Mouse (Mus musculus): ENCODE results near the gene Lrba. TPM values are rescaled to one million over a fixed set of nuclear protein-coding genes. Genes with fewer than 3 reads are reported as not detected.

Gene Lrba
- polyA plus RNA-seq, 1 experiment from 2014 or later, result 4.2 TPM

DNA sequence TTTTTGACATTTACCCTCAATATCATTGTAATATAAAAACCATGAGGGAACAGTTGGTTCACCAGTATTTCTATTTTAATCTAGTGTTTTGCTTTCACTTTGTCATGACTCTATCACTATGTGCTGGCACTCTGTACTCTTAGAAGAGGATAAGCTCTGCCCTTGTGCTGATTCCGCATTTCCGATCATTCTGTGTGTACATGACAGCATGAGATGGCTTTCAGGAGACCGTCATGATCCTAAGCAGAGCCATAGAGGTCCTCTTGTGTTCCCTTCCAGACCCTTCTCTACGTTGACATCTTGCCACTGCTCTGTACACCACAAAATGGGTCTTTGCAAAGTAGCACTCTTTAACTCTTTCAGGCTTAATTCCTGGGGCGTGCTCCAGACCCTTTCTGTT, 411.0 kb downstream of the Lrba start:
- ATAC-seq (replicated peaks; ENCODE audit: low FRiP score) (no peak), DNase-seq (ENCODE audit: low spot score) (no peak)
- 71% methylated on average over 5 of the region's 5 CpGs for WGBS
- H3K4me3 ChIP-seq (ENCODE audit: low read depth, low read length), result no peak overlapping the region
- H3K27ac ChIP-seq (ENCODE audit: low read depth, low read length), result no peak overlapping the region
- no peak overlapping the region for H3K9ac ChIP-seq (ENCODE audit: low read depth, low read length)
- no peak overlapping the region for H3K4me2 ChIP-seq
- no peaks in the 10 kb centered on the region for H3K9me3 ChIP-seq (ENCODE audit: control insufficient read depth, low read length)
- H3K27me3 ChIP-seq (replicated peaks; ENCODE audit: control insufficient read depth, insufficient read depth, low read length), result no peaks in the 10 kb centered on the region
- no peaks in the 10 kb centered on the region for H3K4me1 ChIP-seq (replicated peaks; ENCODE audit: control insufficient read depth, insufficient read depth, low read length)
- no peaks in the 10 kb centered on the region for H3K36me3 ChIP-seq (ENCODE audit: control insufficient read depth, insufficient read depth, low read length)

DNA sequence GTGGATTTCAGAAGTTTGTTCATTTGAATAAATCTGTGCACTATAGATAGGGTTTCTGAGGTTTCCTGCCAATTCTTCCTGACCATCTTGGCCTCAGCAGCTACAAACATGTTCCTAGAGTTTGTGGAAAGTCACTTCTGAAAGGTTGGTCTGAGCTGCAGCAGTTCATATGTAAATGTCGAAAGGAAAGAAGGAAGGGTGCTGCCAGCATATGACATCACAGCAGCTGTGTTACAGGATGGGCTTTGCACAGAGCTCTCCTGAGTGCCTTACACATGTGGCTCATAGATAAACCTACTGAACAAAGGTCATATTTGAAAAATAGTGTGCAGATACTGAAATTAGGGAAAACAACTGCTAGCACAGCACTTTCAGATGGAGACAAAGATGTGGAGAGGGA, 411.5 kb downstream of the Lrba start:
- Histone ChIP-seq H3K27me3 (replicated peaks; ENCODE audit: control insufficient read depth, insufficient read depth, low read length) (no peaks in the 10 kb centered on the region), H3K36me3 (ENCODE audit: control insufficient read depth, insufficient read depth, low read length) (no peaks in the 10 kb centered on the region), H3K4me3 (ENCODE audit: low read depth, low read length) (no peak overlapping the region), H3K27ac (ENCODE audit: low read depth, low read length) (no peak overlapping the region), H3K9ac (ENCODE audit: low read depth, low read length) (no peak overlapping the region), H3K4me2 (no peak overlapping the region), H3K9me3 (ENCODE audit: control insufficient read depth, low read length) (no peaks in the 10 kb centered on the region), H3K4me1 (replicated peaks; ENCODE audit: control insufficient read depth, insufficient read depth, low read length) (no peaks in the 10 kb centered on the region)
- 46% methylated on average over 1 of the region's 1 CpGs for WGBS
- ATAC-seq (replicated peaks; ENCODE audit: low FRiP score), result no peak
- DNase-seq (ENCODE audit: low spot score), result no peak

DNA sequence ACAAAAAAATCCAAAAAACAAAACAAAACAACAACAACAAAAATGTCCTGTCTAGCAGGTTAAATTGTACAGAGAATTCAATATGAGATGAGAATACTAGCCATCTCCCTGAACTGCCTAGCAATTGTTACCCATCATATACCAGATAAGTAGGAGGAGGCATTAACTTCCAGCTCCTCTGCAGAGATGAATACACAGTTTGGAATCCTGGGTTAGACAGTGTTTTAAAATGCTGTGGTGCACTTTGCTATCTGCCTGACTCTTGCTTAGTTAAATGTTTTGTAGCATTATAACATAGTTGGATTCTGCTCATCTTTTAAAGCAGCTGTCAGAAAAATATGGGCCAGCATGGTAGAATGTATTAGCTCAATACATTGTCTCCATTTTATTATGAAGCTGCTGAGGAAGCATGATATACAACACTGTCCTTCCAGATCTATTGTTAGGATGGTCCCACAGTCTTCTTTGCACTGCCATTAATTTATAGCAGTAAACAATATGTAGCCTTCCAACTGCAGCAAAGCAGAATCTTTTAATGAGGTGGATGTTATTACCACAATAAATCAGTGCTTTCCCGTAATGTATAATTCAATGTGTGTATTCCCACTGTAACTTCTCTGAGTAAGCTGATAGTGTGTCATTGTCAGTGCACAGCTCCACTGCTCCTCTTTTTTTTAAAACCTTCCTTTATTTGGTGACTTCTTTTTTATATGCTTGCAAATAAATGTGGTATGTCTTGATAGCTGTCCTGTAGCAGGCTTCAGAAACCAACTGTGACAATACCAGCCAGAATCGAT, 414.3 kb downstream of the Lrba start:
- no peaks in the 10 kb centered on the region for H3K4me1 ChIP-seq (replicated peaks; ENCODE audit: control insufficient read depth, insufficient read depth, low read length)
- no peak overlapping the region for H3K4me2 ChIP-seq
- no peak overlapping the region for H3K27ac ChIP-seq (ENCODE audit: low read depth, low read length)
- no peak overlapping the region for H3K4me3 ChIP-seq (ENCODE audit: low read depth, low read length)
- ATAC-seq (replicated peaks; ENCODE audit: low FRiP score) (no peak), DNase-seq (ENCODE audit: low spot score) (no peak)
- H3K36me3 ChIP-seq (ENCODE audit: control insufficient read depth, insufficient read depth, low read length), result no peaks in the 10 kb centered on the region
- WGBS, result 88% methylated on average over 2 of the region's 2 CpGs
- no peaks in the 10 kb centered on the region for H3K27me3 ChIP-seq (replicated peaks; ENCODE audit: control insufficient read depth, insufficient read depth, low read length)
- H3K9ac ChIP-seq (ENCODE audit: low read depth, low read length), result no peak overlapping the region
- no peaks in the 10 kb centered on the region for H3K9me3 ChIP-seq (ENCODE audit: control insufficient read depth, low read length)

DNA sequence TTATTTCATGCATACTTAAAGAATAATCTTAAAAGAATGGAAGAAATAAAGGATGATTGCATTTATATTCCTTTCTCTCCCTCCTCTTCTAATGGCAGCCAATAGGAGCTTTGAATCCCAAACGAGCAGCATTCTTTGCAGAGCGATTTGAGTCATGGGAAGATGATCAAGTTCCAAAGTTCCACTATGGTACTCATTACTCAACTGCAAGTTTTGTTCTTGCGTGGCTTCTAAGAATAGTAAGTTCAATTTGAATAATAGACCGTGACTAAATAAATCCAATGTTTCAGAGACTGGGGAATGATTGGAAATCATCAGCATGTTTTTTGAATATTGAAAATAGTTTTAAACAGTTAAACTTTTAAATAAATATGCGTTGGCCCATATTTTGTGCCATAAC, 416.9 kb downstream of the Lrba start:
- WGBS, result 80% methylated on average over 5 of the region's 5 CpGs
- no peaks in the 10 kb centered on the region for H3K36me3 ChIP-seq (ENCODE audit: control insufficient read depth, insufficient read depth, low read length)
- H3K4me2 ChIP-seq, result no peak overlapping the region
- ATAC-seq (replicated peaks; ENCODE audit: low FRiP score), result no peak
- H3K4me3 ChIP-seq (ENCODE audit: low read depth, low read length), result no peak overlapping the region
- no peaks in the 10 kb centered on the region for H3K27me3 ChIP-seq (replicated peaks; ENCODE audit: control insufficient read depth, insufficient read depth, low read length)
- H3K9ac ChIP-seq (ENCODE audit: low read depth, low read length), result no peak overlapping the region
- H3K27ac ChIP-seq (ENCODE audit: low read depth, low read length), result no peak overlapping the region
- no peaks in the 10 kb centered on the region for H3K4me1 ChIP-seq (replicated peaks; ENCODE audit: control insufficient read depth, insufficient read depth, low read length)
- no peaks in the 10 kb centered on the region for H3K9me3 ChIP-seq (ENCODE audit: control insufficient read depth, low read length)
- DNase-seq (ENCODE audit: low spot score), result no peak

DNA sequence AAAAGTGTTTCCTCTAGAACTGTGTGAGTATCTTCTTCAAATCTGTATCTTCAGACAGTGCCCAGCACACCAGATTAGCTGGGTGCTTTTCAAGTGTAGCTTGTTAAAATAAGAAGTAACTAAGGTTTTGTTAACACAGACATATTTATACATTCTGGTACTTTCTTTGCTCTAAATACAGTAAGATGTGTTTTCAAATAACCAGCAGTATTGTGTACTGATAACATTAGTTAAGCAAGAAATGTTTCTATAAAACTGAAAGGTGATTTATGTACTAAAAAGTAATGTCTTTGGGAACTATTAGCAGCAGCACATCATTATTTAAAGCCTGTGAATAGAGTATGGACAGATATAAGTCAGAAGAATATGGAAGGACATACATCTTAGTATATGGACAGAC, 417.3 kb downstream of the Lrba start:
- ATAC-seq (replicated peaks; ENCODE audit: low FRiP score), result no peak
- Histone ChIP-seq H3K4me1 (replicated peaks; ENCODE audit: control insufficient read depth, insufficient read depth, low read length) (no peaks in the 10 kb centered on the region), H3K36me3 (ENCODE audit: control insufficient read depth, insufficient read depth, low read length) (no peaks in the 10 kb centered on the region), H3K4me2 (no peak overlapping the region), H3K9me3 (ENCODE audit: control insufficient read depth, low read length) (no peaks in the 10 kb centered on the region), H3K27me3 (replicated peaks; ENCODE audit: control insufficient read depth, insufficient read depth, low read length) (no peaks in the 10 kb centered on the region), H3K27ac (ENCODE audit: low read depth, low read length) (no peak overlapping the region), H3K4me3 (ENCODE audit: low read depth, low read length) (no peak overlapping the region), H3K9ac (ENCODE audit: low read depth, low read length) (no peak overlapping the region)
- no peak for DNase-seq (ENCODE audit: low spot score)

DNA sequence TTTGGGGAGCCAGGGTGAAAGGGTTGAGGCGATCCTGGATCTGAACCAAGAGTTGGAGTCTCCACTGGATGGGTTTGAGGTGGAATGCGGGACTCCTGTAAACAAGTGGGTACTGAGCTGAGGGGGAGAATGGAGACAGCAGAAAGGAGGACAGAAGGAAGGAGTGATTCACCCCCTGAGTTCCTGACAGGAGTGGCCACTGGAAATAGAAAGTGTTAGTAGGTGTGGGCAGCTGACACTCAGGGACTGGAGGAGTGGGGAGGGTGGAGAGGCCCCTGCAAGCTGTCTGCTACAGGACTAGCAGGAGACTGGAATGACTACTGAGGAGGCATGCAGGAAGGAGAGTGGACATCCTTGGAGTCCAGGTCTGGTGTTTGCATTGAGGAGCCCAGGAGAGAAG, 422.3 kb downstream of the Lrba start:
- Histone ChIP-seq H3K4me3 (ENCODE audit: low read depth, low read length) (no peak overlapping the region), H3K9ac (ENCODE audit: low read depth, low read length) (no peak overlapping the region), H3K36me3 (ENCODE audit: control insufficient read depth, insufficient read depth, low read length) (no peaks in the 10 kb centered on the region), H3K27ac (ENCODE audit: low read depth, low read length) (no peak overlapping the region), H3K4me1 (replicated peaks; ENCODE audit: control insufficient read depth, insufficient read depth, low read length) (no peaks in the 10 kb centered on the region), H3K4me2 (no peak overlapping the region), H3K9me3 (ENCODE audit: control insufficient read depth, low read length) (no peaks in the 10 kb centered on the region), H3K27me3 (replicated peaks; ENCODE audit: control insufficient read depth, insufficient read depth, low read length) (no peaks in the 10 kb centered on the region)
- 55% methylated on average over 2 of the region's 2 CpGs for WGBS
- no peak for ATAC-seq (replicated peaks; ENCODE audit: low FRiP score)
- no peak for DNase-seq (ENCODE audit: low spot score)

DNA sequence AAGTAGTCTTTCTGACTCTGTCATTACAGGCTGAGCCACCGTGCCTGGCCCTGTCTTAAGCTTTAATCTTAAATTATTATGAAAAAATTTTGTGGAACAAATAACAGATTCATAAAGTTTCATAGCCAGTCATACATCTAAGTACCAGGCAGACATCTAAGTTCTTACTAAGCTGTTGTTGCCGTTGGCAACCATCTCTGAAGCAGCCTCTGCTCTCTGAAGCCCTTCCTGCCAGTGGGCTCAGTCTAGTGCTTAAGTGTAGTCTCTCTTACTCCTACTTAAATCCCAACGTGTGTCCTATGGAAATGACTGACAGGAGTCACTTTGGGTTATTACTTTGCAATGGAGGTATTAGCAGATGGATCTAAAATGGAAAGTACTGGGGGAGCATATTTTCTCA, 426.5 kb downstream of the Lrba start:
- 74% methylated on average over 3 of the region's 3 CpGs for WGBS
- H3K4me3 ChIP-seq (ENCODE audit: low read depth, low read length), result no peak overlapping the region
- ATAC-seq (replicated peaks; ENCODE audit: low FRiP score), result no peak

DNA sequence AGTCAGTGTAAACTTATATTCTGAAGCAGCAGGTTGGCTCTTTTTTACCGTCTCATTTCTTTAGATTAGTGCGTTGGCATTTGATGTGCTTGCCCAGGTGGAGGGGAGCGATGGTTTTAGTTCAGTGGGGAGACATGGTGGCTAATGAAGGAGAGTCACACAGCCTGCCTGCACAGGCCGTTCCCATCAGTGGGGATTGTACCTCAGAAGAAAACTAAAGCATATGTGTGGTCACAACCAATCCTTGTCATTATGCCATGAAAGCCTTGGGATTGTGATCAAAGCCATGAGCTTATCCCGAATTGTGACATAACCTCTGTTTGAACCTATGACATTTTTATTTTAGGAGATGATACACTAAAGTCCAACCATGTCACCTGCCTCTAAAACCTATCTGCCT, 434.8 kb downstream of the Lrba start:
- H3K9ac ChIP-seq (ENCODE audit: low read depth, low read length), result no peak overlapping the region
- H3K9me3 ChIP-seq (ENCODE audit: control insufficient read depth, low read length), result no peaks in the 10 kb centered on the region
- H3K27ac ChIP-seq (ENCODE audit: low read depth, low read length), result no peak overlapping the region
- H3K4me3 ChIP-seq (ENCODE audit: low read depth, low read length), result no peak overlapping the region
- DNase-seq (ENCODE audit: low spot score) (no peak), ATAC-seq (replicated peaks; ENCODE audit: low FRiP score) (no peak)
- H3K27me3 ChIP-seq (replicated peaks; ENCODE audit: control insufficient read depth, insufficient read depth, low read length), result no peaks in the 10 kb centered on the region
- 82% methylated on average over 5 of the region's 5 CpGs for WGBS
- no peaks in the 10 kb centered on the region for H3K36me3 ChIP-seq (ENCODE audit: control insufficient read depth, insufficient read depth, low read length)
- no peak overlapping the region for H3K4me2 ChIP-seq
- no peaks in the 10 kb centered on the region for H3K4me1 ChIP-seq (replicated peaks; ENCODE audit: control insufficient read depth, insufficient read depth, low read length)

More for the DNA sequence above, 426.5 kb downstream of the Lrba start:
- Histone ChIP-seq H3K36me3 (ENCODE audit: control insufficient read depth, insufficient read depth, low read length) (no peaks in the 10 kb centered on the region), H3K9me3 (ENCODE audit: control insufficient read depth, low read length) (no peaks in the 10 kb centered on the region), H3K27me3 (replicated peaks; ENCODE audit: control insufficient read depth, insufficient read depth, low read length) (no peaks in the 10 kb centered on the region), H3K4me2 (no peak overlapping the region), H3K9ac (ENCODE audit: low read depth, low read length) (no peak overlapping the region), H3K4me1 (replicated peaks; ENCODE audit: control insufficient read depth, insufficient read depth, low read length) (no peaks in the 10 kb centered on the region), H3K27ac (ENCODE audit: low read depth, low read length) (no peak overlapping the region)
- DNase-seq (ENCODE audit: low spot score), result no peak

DNA sequence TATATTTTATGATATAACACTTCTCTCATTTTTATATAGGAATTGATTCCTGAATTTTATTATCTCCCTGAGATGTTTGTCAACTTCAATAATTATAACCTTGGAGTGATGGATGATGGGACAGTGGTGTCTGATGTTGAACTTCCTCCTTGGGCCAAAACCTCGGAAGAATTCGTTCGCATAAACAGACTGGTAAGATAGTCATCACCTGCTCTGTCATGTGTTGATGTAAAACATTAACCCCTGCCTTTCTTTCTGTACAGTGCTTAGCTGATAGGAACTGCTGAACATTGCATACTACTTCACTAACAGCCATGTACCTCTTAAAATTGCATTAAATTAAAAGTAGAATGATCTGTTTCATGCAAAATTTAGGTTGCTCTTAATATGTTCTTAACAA, 439.9 kb downstream of the Lrba start:
- H3K9ac ChIP-seq (ENCODE audit: low read depth, low read length), result no peak overlapping the region
- no peak overlapping the region for H3K4me3 ChIP-seq (ENCODE audit: low read depth, low read length)
- WGBS, result 12% methylated on average over 3 of the region's 3 CpGs

More for the DNA sequence above, 439.9 kb downstream of the Lrba start:
- ATAC-seq (replicated peaks; ENCODE audit: low FRiP score) (no peak), DNase-seq (ENCODE audit: low spot score) (no peak)
- no peaks in the 10 kb centered on the region for H3K27me3 ChIP-seq (replicated peaks; ENCODE audit: control insufficient read depth, insufficient read depth, low read length)
- no peak overlapping the region for H3K4me2 ChIP-seq
- H3K4me1 ChIP-seq (replicated peaks; ENCODE audit: control insufficient read depth, insufficient read depth, low read length), result no peaks in the 10 kb centered on the region
- no peaks in the 10 kb centered on the region for H3K36me3 ChIP-seq (ENCODE audit: control insufficient read depth, insufficient read depth, low read length)
- no peaks in the 10 kb centered on the region for H3K9me3 ChIP-seq (ENCODE audit: control insufficient read depth, low read length)
- no peak overlapping the region for H3K27ac ChIP-seq (ENCODE audit: low read depth, low read length)

All from liver, embryonic 11.5 days (tissue).